Mouse (Mus musculus): ENCODE results near the gene Gsk3b. TPM values are rescaled to one million over a fixed set of nuclear protein-coding genes. Genes with fewer than 3 reads are reported as not detected.
"Not testable (repeated sequence)": the region's sequence is repeated elsewhere in the genome, so short reads cannot be mapped to it uniquely, and the experiment has no call there.

Gsk3b gene
- total RNA-seq, 2 experiments from 2014 or later, result 173 to 187 TPM

DNA sequence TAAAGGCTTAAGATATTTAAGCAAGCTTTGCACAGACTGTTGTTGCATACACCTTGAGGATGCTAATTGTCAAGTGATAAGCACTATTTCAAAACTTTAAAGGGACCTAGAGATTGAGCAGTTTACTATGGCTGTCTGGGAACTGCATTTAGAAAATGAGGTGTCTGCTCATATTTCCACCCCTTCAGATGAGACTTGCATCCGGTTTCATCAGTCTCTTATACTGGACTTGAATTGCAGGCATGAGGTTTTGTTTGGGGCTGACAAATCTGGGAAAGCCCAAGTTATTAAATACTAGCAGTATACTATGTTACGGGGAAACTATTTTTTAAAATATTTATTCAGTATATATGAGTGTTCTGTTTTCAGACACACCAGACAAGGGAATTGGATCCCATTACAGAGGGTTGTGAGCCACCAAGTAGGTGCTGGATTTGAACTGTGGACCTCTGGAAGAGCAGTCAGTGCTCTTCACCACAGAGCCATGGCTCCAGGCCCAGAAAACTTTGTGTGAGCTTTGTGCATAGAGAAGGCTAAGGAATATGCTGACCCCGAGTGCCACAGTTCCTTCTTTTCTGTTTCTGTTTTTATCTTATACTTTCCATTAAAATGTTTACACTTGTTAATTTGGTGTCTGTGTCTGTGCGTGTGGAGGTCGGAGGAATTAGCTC, 6.5 kb downstream of the Gsk3b start:
- intact Hi-C loops (cut with DNase I), result no loop called here
- no peak for DNase-seq (ENCODE audit: low spot score in 2 of 2)

DNA sequence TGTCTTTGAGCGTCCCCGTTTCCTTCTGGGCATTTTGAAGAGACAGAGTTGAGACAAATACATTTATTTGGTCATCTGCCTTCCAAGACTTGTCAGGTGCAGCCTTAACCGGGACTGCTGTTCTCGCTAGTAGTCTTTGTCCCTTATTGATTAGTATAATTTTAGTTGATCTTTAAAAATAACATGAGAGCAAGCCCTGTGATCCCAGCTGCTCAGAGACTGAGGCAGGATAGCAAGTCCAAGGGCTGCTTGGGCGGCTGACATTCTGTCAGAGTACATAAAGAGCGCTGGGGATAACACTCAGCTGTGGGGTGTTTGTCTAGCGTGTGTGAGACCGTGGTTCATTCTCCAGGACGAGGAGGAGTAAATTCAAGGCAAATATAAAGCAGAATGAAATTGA, 8.7 kb downstream of the Gsk3b start:
- intact Hi-C loops (cut with DNase I), result no loop called here
- no peak for DNase-seq (ENCODE audit: low spot score in 2 of 2)

DNA sequence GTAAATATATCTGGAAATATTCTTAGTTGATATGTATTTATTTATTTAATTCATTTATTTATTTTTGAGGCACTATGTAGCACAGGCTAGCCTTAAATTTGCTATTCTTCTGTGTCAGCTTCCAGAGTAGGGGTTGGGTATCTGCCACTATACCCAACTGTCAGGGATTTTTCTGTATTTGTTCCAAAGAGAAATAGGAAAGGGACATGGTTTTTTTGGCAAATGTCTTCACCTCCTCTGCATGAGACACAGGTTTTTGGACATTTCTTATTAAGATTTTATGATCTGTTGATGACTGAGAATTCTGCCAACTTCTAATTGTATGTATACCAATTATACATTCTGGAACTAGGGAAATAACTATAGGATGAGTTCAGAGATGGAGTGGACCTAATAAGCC, 10.5 kb downstream of the Gsk3b start:
- no peak for DNase-seq (ENCODE audit: low spot score in 2 of 2)
- intact Hi-C loops (cut with DNase I), result no loop called here

DNA sequence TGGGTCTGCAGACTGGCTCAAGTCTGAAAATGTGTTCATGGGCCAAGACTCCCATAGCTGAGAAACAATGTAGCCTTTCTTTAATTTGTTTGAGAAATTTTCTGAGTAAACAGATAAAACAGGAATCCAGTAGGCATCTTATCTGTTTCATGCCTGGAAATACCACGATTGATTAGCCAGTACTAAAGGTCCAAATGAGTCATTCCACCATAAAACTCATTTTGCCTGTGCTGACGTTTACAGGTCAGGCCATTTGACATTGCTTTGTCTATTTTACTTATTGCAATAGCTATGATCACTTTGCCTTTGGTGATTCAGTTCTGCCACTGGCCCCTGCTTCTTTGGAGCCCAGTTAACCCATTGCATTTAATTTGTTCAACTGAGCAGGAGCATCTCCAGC, 11.8 kb downstream of the Gsk3b start:
- no peak for DNase-seq (ENCODE audit: low spot score in 2 of 2)
- intact Hi-C loops (cut with DNase I), result no loop called here

DNA sequence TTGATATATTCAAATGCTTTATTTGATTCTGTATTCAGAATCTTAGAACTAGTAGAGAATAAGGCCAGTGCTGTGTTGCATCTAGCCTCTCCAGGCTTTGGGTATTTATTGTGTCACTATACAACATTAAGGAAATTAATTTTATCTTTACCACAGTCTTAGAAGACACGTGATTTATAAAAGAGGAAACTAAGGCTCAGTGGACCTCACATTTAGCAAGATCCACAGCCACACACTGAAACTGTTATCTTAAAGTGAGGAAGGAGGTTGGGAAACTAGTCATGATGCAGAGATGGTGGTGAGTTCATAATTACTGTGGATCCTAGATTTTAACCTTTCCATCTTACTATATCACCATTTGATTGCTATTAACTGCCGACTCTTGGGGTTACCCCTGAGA, 16.7 kb downstream of the Gsk3b start:
- DNase-seq (ENCODE audit: low spot score in 2 of 2), result no peak
- intact Hi-C loops (cut with DNase I), result no loop called here

DNA sequence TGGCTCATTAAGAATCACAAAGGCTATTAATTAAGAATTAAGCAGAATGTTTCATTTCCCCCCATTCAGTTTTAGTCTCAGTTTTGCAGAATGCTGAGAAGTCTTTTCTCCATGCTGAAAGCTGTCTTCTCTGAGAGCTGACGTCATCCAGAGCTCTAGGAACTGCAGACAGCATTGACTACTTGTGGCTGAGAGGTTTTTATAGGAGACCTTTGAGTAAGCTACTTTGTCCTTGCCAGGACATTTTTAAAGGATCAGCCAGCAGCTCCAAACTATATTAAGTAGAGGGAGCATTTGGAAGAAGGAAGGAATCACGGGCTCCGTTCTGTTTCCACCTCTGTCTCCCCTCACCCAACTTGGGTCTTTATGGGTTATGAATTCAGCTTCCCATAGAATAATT, 17.7 kb downstream of the Gsk3b start:
- no peak for DNase-seq (ENCODE audit: low spot score in 2 of 2)
- intact Hi-C loops (cut with DNase I), result no loop called here

DNA sequence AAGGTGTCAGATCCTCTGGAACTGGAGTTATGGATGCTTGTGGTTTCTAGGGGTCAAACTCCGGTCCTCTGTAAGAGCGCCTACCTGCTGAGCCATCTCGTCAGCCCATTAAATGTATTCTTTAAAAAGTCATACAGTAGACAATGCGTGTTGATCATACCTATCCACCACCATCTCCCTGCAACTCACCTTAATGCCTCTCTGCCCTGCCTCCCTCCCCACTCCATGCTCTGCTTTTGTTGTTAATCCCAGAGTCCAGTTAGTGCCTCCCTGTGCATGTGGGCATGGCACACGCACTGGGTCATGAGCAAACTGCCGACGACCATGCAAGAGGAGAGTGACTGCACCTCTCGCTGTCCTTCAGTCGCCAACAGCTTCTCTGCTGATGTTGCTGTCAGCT, 21.2 kb downstream of the Gsk3b start:
- intact Hi-C loops (cut with DNase I), result no loop called here
- DNase-seq (ENCODE audit: low spot score in 2 of 2), result no peak

DNA sequence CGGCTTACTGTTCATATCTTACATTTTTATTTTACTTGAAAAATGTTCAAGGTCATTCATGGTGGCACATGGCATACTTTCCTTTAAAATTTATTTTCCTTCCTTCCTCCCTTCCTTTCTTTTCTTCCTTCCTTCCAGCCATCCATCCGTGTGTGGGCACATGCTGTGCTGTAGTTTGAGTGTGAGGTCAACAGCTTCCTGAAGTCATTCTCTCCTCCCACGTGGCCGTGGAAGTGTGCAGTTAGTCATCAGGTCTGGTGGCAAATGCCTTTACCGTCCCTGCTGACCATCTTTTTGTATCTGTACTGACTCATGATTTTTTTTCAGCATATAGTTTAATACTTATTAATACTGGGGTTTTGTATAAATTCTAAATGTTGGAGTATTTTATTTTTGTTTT, 21.8 kb downstream of the Gsk3b start:
- intact Hi-C loops (cut with DNase I), result no loop called here
- DNase-seq (ENCODE audit: low spot score in 2 of 2), result no peak

DNA sequence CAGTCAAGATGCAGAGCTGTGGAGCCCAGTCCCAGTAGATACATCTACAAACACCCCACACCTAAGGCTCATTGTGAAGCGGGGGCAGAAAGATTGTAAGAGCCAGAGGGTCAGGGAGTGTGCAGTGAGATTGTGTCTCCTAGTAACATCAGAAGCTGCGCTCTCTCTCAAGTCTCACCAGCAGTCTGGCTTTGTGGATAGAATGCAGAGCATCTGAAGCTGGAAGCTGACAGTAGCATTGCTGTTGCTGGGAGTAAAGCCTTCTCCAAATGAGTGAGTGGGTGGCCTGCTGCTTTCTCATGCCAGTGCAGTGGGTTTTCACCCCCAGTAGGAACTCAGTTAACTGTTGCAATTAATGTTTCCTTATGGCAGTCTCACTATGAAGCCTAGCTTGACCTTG, 25.3 kb downstream of the Gsk3b start:
- intact Hi-C loops (cut with DNase I), result no loop called here
- DNase-seq (ENCODE audit: low spot score in 2 of 2), result no peak

DNA sequence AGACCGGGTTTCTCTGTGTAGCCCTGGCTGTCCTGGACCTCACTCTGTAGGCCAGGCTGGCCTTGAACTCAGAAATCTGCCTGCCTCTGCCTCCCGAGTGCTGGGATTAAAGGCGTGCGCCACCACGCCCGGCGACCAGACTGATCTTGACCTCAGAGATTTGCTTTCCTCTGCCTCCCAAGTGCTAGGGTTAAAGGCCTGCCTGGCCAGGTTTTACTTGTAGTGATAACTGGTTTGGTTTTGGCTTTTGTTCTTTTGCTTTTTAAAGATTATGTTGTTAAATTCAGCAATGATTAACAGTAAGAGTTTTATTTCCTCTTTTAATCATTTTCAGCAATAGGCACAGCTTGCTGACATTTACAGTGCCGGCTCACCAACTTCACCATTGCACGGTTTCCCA, 29.1 kb downstream of the Gsk3b start:
- DNase-seq (ENCODE audit: low spot score in 2 of 2); intact Hi-C loops (cut with DNase I): not testable (repeated sequence)

DNA sequence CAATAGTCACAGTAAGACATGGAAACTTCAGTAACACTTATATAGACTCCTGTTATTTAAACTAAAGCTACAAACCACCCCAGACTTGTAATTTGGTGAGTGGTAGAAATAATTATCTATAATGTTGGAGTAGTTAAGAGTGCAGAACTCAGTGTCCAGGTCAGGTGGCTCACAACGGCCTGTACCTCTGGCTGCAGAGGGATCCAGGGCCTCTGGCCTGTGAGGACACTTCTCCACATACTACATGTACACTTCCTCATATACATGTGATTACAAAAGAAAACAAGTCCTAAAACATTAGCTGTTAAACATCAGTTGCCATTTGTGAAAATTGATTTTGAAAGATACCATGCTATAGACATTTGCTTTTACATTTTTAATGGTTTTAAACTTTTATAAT, 29.9 kb downstream of the Gsk3b start:
- DNase-seq (ENCODE audit: low spot score in 2 of 2), result no peak
- intact Hi-C loops (cut with DNase I), result no loop called here

DNA sequence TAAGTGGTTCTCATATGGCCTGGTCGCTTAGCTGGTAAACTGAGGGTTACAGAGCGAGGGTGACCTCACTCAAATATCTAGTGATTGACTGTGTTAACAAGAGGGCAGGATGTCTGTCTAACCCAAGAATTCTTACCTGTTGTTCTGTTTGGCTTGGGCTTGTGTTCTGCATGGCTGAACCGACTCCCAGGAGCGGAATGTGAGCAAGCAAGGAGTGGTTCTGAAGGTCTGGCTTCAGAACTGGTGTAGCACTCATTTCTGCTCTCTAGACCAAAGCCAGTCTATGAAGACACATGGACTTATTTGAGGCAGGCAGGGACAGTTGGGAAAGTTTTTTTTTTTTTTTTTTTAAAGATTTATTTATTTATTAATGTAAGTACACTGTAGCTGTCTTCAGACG, 30.5 kb downstream of the Gsk3b start:
- intact Hi-C loops (cut with DNase I), result no loop called here
- no peak for DNase-seq (ENCODE audit: low spot score in 2 of 2)

DNA sequence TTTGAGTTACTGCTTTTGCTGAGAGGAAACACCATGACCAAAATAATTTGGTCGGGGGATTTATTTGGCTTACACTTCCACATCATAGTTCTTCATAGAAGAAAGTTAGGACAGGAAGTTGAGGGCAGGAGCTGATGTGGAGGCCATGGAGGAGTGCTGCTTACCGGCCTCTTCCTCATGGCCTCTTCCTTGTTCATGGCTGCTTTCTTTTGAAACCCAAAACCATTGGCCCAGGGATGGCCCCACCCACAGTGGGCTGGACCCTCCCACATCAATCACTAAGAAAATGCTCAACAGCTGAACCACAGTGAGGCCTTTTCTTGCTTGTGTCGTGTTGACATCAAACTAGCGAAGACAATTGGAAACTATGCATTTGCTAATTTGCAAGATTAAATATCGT, 40.4 kb downstream of the Gsk3b start:
- no peak for DNase-seq (ENCODE audit: low spot score in 2 of 2)
- intact Hi-C loops (cut with DNase I), result no loop called here

DNA sequence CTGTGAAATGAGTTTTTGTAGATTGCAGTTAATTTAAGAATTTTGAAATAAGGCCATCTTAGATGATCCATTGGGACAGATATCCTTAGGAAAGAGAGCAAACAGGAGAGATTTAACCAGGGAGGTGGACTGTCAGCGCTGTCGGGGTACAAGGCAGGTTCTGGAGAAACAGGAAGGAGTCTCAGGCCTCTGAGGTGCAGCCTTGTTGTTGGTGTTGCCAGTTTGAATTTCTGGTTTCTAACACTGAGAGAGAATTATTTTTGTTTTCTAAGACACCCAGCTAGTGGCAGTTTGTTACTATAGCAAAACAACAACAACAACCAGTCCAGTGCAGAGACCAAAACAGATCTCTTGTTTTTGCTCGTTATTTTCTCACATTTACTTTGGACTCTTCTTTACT, 42.2 kb downstream of the Gsk3b start:
- intact Hi-C loops (cut with DNase I), result no loop called here
- no peak for DNase-seq (ENCODE audit: low spot score in 2 of 2)

DNA sequence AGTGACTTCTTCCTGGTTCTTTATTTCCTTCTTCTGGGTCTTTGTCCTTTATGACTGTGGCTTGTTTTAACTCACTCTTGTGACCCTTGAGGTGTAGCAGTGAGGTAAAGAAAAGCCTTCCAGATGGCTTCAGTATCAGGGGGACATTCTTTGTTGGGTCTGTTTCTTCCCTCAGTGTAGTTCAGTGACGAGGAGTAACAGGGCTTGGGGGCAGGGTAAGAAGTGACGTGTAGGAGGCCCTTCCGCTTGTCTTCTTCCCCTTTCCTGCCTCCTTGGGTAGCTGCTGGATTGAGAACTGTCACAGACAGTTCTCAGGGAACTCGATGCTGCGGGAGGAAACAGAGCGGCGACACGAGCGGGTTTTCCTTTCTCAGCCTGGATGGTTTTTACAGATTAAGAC, 43.0 kb downstream of the Gsk3b start:
- no peak for DNase-seq (ENCODE audit: low spot score in 2 of 2)
- intact Hi-C loops (cut with DNase I), result no loop called here

DNA sequence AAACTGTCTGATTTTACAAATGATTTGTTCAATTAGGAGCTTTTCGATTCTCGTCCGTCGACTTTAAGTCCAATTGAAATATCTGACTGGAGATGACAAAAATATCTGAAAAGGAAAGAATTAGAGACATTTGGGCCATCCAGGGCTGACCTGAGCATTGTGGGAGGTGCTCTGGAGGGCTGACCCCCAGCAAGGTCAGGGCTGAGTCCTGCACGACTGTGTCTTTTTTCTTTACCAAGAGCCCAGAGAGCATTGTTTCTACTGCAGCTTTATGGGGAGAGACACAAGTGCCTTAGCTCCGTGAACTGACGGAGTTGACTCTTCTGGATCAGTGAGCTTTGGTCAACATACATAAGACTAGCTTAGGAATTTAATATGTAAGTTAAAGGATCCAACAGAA, 43.4 kb downstream of the Gsk3b start:
- DNase-seq (ENCODE audit: low spot score in 2 of 2), result no peak
- intact Hi-C loops (cut with DNase I), result no loop called here

DNA sequence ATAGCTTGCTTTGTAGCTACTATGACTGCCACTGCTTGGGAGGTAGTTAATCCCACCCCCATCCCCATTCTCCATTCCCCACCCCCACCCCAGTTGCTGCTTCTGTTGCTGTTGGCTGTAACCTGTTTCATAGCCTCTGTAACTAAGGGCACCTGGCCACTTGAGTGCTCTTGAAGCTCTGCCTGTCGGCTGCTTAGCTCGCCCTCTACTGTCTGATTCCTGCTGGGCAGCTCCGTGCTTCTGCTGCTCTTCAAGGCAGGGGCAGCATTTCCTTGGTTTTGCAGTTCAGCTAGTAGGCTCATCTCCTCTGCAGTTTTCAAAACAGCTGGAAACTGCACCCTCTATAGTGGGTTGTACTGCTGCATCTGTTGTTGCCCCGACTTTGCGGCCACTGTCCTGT, 48.5 kb downstream of the Gsk3b start:
- intact Hi-C loops (cut with DNase I), result loop anchor here (5.0 kb wide), 1 partner anchor 45 kb away; no protein-coding TSS in a partner anchor
- DNase-seq (ENCODE audit: low spot score in 2 of 2), result no peak

DNA sequence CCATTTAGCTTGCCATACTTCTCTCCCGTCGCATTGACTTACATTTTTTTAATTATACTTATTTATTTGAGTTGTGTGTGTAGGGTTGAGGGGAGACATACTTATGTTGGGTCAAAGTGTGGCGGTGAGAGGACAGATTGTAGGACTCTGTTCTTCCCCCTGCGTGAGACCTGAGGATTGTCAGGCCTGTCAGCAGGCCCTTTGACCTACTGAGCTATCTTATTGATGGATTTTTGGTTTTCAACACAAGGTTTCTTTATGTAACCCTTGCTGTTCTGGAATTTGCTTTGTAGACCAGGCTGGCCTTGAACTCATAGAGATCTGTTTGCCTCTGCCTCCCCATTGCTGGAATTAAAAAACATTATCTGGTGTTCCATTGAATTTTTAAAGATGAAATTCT, 56.1 kb downstream of the Gsk3b start:
- intact Hi-C loops (cut with DNase I), result no loop called here
- no peak for DNase-seq (ENCODE audit: low spot score in 2 of 2)

DNA sequence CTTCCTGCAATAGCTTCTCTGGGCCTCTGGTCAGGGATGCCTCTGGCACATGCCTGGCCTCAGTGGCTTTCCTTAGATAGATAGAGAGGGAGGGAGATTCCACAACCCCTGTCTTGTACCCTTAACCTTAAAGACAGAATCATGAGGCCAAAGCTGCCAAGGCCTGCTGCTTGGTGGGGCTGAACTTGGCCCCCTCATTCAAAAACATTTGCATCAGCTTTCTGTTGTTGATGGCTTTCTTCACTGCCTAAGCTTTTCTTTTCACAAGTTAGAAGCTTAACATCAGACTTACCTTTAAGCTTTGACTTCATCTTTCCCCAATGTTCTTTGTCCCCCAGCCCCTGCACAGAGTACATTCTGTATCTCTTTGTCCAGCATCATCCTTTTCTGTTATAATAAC, 61.8 kb downstream of the Gsk3b start:
- intact Hi-C loops (cut with DNase I), result no loop called here
- DNase-seq (ENCODE audit: low spot score in 2 of 2), result no peak

DNA sequence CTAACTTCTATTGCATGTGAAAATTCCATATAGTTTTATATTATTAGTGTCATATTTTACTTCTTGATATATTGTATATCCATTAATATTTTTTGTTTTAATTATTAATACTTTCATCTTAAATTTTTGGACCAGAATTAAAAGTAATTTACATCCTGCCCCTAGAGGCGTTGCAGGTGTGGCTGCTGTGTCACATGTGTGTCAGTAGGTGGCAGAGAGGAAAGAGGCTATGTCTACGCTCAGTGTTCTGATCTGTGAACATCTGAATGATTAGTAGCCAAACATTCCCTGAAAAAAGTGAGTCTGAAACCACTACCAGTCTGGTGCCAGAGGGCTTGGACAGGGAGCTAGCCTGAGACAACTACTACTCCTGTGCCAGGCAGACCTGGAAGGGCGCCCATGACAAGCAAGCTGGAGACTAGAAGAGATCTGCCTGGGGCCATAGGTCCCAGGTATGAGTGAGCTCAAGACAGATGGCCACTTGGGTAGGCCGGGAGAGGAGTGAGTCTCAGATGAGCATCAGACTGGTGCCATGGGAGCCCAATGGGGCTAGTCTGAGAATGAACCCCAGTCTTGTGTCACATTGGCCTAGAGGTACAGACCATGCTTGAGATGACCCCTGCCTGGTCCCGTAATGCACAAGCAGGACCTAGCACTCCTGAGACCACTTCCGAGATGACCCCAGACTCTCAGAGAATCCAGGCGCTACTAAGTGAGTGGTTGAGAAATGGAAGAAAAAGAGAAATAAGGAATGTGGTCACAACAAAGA, 69.2 kb downstream of the Gsk3b start:
- intact Hi-C loops (cut with DNase I), result no loop called here
- no peak for DNase-seq (ENCODE audit: low spot score in 2 of 2)

DNA sequence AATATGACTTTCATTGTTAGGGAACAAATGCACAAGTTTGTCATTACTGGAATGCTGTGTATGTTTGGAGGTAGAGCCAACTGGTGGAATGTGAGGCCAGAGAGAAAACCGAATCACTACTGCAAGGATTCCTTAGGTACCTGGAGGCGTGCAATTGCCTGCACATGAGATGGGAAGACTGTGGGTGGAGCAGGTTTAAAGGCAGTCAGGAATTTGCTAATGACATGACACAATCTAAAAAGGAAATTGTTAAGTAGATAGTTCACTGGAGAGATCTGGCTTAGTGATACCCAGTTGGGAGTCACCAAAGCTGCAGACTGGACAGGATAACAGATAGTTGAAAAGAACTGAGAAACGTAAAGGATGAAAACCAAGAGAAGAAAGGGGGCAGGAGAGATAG, 73.2 kb downstream of the Gsk3b start:
- DNase-seq (ENCODE audit: low spot score in 2 of 2), result no peak
- intact Hi-C loops (cut with DNase I), result no loop called here

Data from left cerebral cortex, postnatal 36 days (tissue).